22 mouse cellular contexts compared by ENCODE assay signal in the genomic region with DNA sequence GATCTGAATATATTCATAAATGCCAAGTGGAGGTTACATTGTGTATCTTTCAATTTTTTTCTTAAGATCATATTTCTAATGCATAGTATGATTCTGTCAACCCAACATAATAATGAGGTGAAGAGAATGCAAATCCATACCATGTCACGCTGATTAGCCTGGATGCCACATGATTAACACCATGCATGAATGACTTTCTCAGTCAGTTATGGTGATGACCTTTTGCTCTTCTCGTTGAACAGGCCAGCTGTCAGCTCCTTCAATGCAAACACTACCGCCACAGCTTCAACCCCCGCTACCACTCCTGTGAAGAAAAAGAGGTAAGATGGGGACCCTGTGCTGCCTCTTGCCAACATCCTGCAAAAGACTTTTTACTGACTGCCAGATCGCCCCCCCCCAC. TPM values are rescaled to one million over a fixed set of nuclear protein-coding genes. Genes with fewer than 3 reads are reported as not detected.
DNase-seq lines count a peak whose midpoint lies in the region; ATAC-seq lines count a peak whose summit lies in the region.
"Had no signal": no experiment of that assay in that cellular context is flagged by ENCODE, and none has a peak within 500 bp of the region (broad histone marks: within the 10 kb centered on the region; RNA-seq: fewer than 3 reads in every experiment).

No protein-coding gene starts in this region.

- peak; percentile 66 for DNase-seq in heart, adult 11 months
- no peak for DNase-seq in heart, embryonic 10.5 days (ENCODE audit: low spot score)
- DNase-seq in midbrain, embryonic 11.5 days (ENCODE audit: low spot score, missing footprints), result no peak
- peak; percentile 24 for DNase-seq in embryo, embryonic 11 days
- peak; percentile 63 for DNase-seq in retina, embryonic 14.5 days (ENCODE audit: low spot score)
- no peak for DNase-seq in cerebellum, adult 9-10 months
- DNase-seq: adrenal gland, adult 2 months; adrenal gland, postnatal 25 days; cerebellum, adult 2 months; cerebellum, postnatal 14 days; gastrocnemius, adult 2 months; gastrocnemius, postnatal 36 days; heart, adult 18-20 months; heart, postnatal 14 days; kidney, adult 11 months had no signal

- no peaks in the 10 kb centered on the region for H3K36me3 ChIP-seq in heart, embryonic 10.5 days
- no peaks in the 10 kb centered on the region for H3K36me3 ChIP-seq in midbrain, embryonic 11.5 days (ENCODE audit: control insufficient read depth, insufficient read depth, low read length)
- H3K36me3 ChIP-seq in midbrain, embryonic 16.5 days (ENCODE audit: control insufficient read depth, insufficient read depth, low read length), result no peaks in the 10 kb centered on the region
- H3K36me3 ChIP-seq: embryonic facial prominence, embryonic 15.5 days; forebrain, embryonic 10.5 days; heart, embryonic 15.5 days had no signal

- H3K27me3 ChIP-seq in heart, embryonic 10.5 days (ENCODE audit: insufficient read depth, poor library complexity, severe bottlenecking), result no peaks in the 10 kb centered on the region
- H3K27me3 ChIP-seq in midbrain, embryonic 11.5 days (ENCODE audit: control insufficient read depth, insufficient read depth, low read length), result no peaks in the 10 kb centered on the region
- no peaks in the 10 kb centered on the region for H3K27me3 ChIP-seq in midbrain, embryonic 16.5 days (ENCODE audit: control insufficient read depth, insufficient read depth, low read depth, low read length)
- H3K27me3 ChIP-seq: embryonic facial prominence, embryonic 15.5 days; heart, embryonic 15.5 days had no signal

- ATAC-seq in midbrain, embryonic 11.5 days (ENCODE audit: low FRiP score), result peak; percentile 52; the same call in 1 of the 2 replicates
- ATAC-seq in midbrain, embryonic 16.5 days, result no peak
- ATAC-seq: hindbrain, embryonic 16.5 days had no signal

- no peaks in the 10 kb centered on the region for H3K4me1 ChIP-seq in heart, embryonic 10.5 days
- no peaks in the 10 kb centered on the region for H3K4me1 ChIP-seq in midbrain, embryonic 11.5 days (ENCODE audit: control insufficient read depth, insufficient read depth, low read length)
- H3K4me1 ChIP-seq in midbrain, embryonic 16.5 days (ENCODE audit: control insufficient read depth, insufficient read depth, low read length), result peaks cover 2% of the 10 kb centered on the region; the same call in 1 of the 2 replicates
- H3K4me1 ChIP-seq: embryonic facial prominence, embryonic 15.5 days; heart, embryonic 15.5 days had no signal

- H3K4me2 ChIP-seq in midbrain, embryonic 11.5 days, result no peak overlapping the region
- no peak overlapping the region for H3K4me2 ChIP-seq in midbrain, embryonic 16.5 days (ENCODE audit: low read length)
- H3K4me2 ChIP-seq: embryonic facial prominence, embryonic 15.5 days; heart, embryonic 11.5 days; heart, embryonic 15.5 days had no signal

- no peak overlapping the region for H3K4me3 ChIP-seq in heart, embryonic 10.5 days
- H3K4me3 ChIP-seq in midbrain, embryonic 11.5 days (ENCODE audit: low read depth, low read length), result no peak overlapping the region
- no peak overlapping the region for H3K4me3 ChIP-seq in midbrain, embryonic 16.5 days (ENCODE audit: low read depth, low read length)
- H3K4me3 ChIP-seq: embryonic facial prominence, embryonic 15.5 days; erythroblast, embryonic 14.5 days; forebrain, embryonic 10.5 days; gastrocnemius, adult 2 months; heart, embryonic 15.5 days had no signal

- no peak overlapping the region for H3K9ac ChIP-seq in midbrain, embryonic 11.5 days (ENCODE audit: low read length)
- H3K9ac ChIP-seq in midbrain, embryonic 16.5 days (ENCODE audit: low read depth, low read length), result no peak overlapping the region
- H3K9ac ChIP-seq: embryonic facial prominence, embryonic 15.5 days; heart, embryonic 15.5 days had no signal

- H3K27ac ChIP-seq in heart, embryonic 10.5 days, result no peak overlapping the region
- H3K27ac ChIP-seq in midbrain, embryonic 11.5 days (ENCODE audit: low read depth, low read length), result no peak overlapping the region
- no peak overlapping the region for H3K27ac ChIP-seq in midbrain, embryonic 16.5 days (ENCODE audit: low read length)
- H3K27ac ChIP-seq: embryonic facial prominence, embryonic 15.5 days; forebrain, embryonic 10.5 days; gastrocnemius, adult 2 months; heart, embryonic 15.5 days had no signal

- H3K9me3 ChIP-seq in heart, embryonic 10.5 days, result no peaks in the 10 kb centered on the region
- H3K9me3 ChIP-seq in midbrain, embryonic 11.5 days (ENCODE audit: control insufficient read depth, low read length), result no peaks in the 10 kb centered on the region
- no peaks in the 10 kb centered on the region for H3K9me3 ChIP-seq in midbrain, embryonic 16.5 days (replicated peaks; ENCODE audit: control insufficient read depth, low read length, poor library complexity, severe bottlenecking)
- H3K9me3 ChIP-seq: embryonic facial prominence, embryonic 15.5 days; forebrain, embryonic 10.5 days; heart, embryonic 15.5 days had no signal

- WGBS in heart, embryonic 10.5 days, result 70% methylated on average over 5 of the region's 5 CpGs
- 52% methylated on average over 5 of the region's 5 CpGs for WGBS in midbrain, embryonic 11.5 days
- 43% methylated on average over 5 of the region's 5 CpGs for WGBS in midbrain, embryonic 16.5 days

RNA-seq across cellular contexts. Expression of a gene that starts 28.5 kb away (rescaled TPM):
- polyA plus RNA-seq in heart, embryonic 10.5 days (2016; fragmentation: Nextera tagmentation; extraction: Ambion mirVana), result 0.42 and 0.89 TPM in 2 replicates
- polyA plus RNA-seq in midbrain, embryonic 11.5 days (2014; fragmentation: Nextera tagmentation; extraction: Ambion mirVana), result 0.11 and 0.33 TPM in 2 replicates
- polyA plus RNA-seq in midbrain, embryonic 16.5 days (2015; fragmentation: Nextera tagmentation; extraction: Ambion mirVana), result 0.16 and 0.34 TPM in 2 replicates
- polyA plus RNA-seq: erythroblast, embryonic 14.5 days had no signal

Comparison
In these comparisons a context has a peak if more than half of its experiments do, and no peak if none do; other contexts are left out.
1. DNase-seq: peak in heart, adult 11 months (single experiment), embryo, embryonic 11 days (single experiment) and retina, embryonic 14.5 days (single experiment); none in heart, embryonic 10.5 days (single experiment), midbrain, embryonic 11.5 days (single experiment) and cerebellum, adult 9-10 months (single experiment).